Mouse (Mus musculus): ENCODE data around the gene Peg3.

GRCm38 (mm10) chr7:6760170-6760569 lies 29.9 kb upstream of the Peg3 start:
- TF ChIP-seq CTCF (IDR thresholded peaks at IDR 0.05; ENCODE audit: low read depth) (no peak), EP300 (IDR thresholded peaks at IDR 0.05; ENCODE audit: low read depth) (no peak)
